Mouse (Mus musculus): Measurements from ENCODE around the gene Kcnh6.

Kcnh6 gene

GRCm38 (mm10) chr11:106061311-106061710 lies 53.4 kb downstream of the Kcnh6 start:
- peak; percentile 91 for DNase-seq (ENCODE audit: low read depth, low spot score)

GRCm38 (mm10) chr11:106063756-106064155 lies 55.8 kb downstream of the Kcnh6 start:
- DNase-seq (ENCODE audit: low read depth, low spot score) = no peak

- no peak for DNase-seq (ENCODE audit: low read depth, low spot score)
These were observed 57.4 kb downstream of the Kcnh6 start for GRCm38 (mm10) chr11:106065073-106065922.

- peak; percentile 97 for DNase-seq (ENCODE audit: low read depth, low spot score)
These were observed 58.1 kb downstream of the Kcnh6 start, which contains the start of gene Taco1 for GRCm38 (mm10) chr11:106065923-106066571. Gene Taco1, plus strand, starts transcription at chr11:106066061.

- peak; percentile 84 for DNase-seq (ENCODE audit: low read depth, low spot score)
These were observed 58.7 kb downstream of the Kcnh6 start for GRCm38 (mm10) chr11:106066616-106067015.

GRCm38 (mm10) chr11:106073774-106074173 lies 65.8 kb downstream of the Kcnh6 start:
- no peak for DNase-seq (ENCODE audit: low read depth, low spot score)

GRCm38 (mm10) chr11:106076321-106076720 lies 68.4 kb downstream of the Kcnh6 start:
- peak; percentile 89 for DNase-seq (ENCODE audit: low read depth, low spot score)
